Mouse (Mus musculus) hindbrain, embryonic 13.5 days (tissue): ENCODE results near the gene Cav1. TPM values are rescaled to one million over a fixed set of nuclear protein-coding genes. Genes with fewer than 3 reads are reported as not detected.

ENCODE experiments used
- ATAC-seq: fragments of 200-750 bp; cut with Nextera tagmentation; 2 replicates; pipeline ENCODE4 v1.8.0; 2017; ENCODE audit warnings: moderate TSS enrichment; ENCODE audit not compliant: low FRiP score
- H3K27ac ChIP-seq: fragments of 300-500 bp; sonication (generic); 2 replicates; pipeline ENCODE4 v1.5.1; 2015; ENCODE audit warnings: inconsistent platforms, mild to moderate bottlenecking, moderate library complexity
- H3K27me3 ChIP-seq: fragments of 300-500 bp; sonication (generic); 2 replicates; pipeline ENCODE4 v1.6.1; 2015; ENCODE audit warnings: mild to moderate bottlenecking, inconsistent platforms
- H3K36me3 ChIP-seq: fragments of 300-500 bp; sonication (generic); 2 replicates; pipeline ENCODE4 v1.6.1; 2015; ENCODE audit warnings: mild to moderate bottlenecking, inconsistent platforms
- H3K4me1 ChIP-seq: fragments of 300-500 bp; sonication (generic); replicated peaks from 2 replicates; pipeline ENCODE4 v1.6.1; 2015; ENCODE audit warnings: inconsistent platforms
- H3K4me2 ChIP-seq: fragments of 300-500 bp; sonication (generic); 2 replicates; pipeline ENCODE4 v1.6.1; 2015; ENCODE audit warnings: inconsistent platforms, mild to moderate bottlenecking, moderate library complexity
- H3K4me3 ChIP-seq: fragments of 300-500 bp; sonication (generic); 2 replicates; pipeline ENCODE4 v1.5.1; 2015; ENCODE audit warnings: mild to moderate bottlenecking, inconsistent platforms
- H3K9ac ChIP-seq: fragments of 300-500 bp; sonication (generic); 2 replicates; pipeline ENCODE4 v1.6.1; 2015; ENCODE audit warnings: mild to moderate bottlenecking, inconsistent platforms
- H3K9me3 ChIP-seq: fragments of 300-500 bp; sonication (generic); 2 replicates; pipeline ENCODE4 v1.6.1; 2016; ENCODE audit warnings: inconsistent platforms
- WGBS: fragments of 180-500 bp; shearing (Covaris S2); methylation state at CpG from one replicate; pipeline ENCODE4 v1.1.7; 2015; 5-methylcytosine and 5-hydroxymethylcytosine counted together
- polyA plus RNA-seq: library from polyadenylated mRNA; unstranded; fragments of >200 nt; fragmentation: Nextera tagmentation; extraction: Ambion mirVana; gene quantifications from 2 replicates; pipeline ENCODE4 v1.2.1, GENCODE M21; 2015

Cav1 gene
- polyA plus RNA-seq, 1 experiment from 2014 or later: 19.6 TPM

- Histone ChIP-seq H3K4me3 (no peak overlapping the region), H3K27me3 (no peaks in the 10 kb centered on the region), H3K4me2 (no peak overlapping the region), H3K4me1 (no peaks in the 10 kb centered on the region), H3K9ac (no peak overlapping the region), H3K27ac (no peak overlapping the region), H3K9me3 (no peaks in the 10 kb centered on the region), H3K36me3 (no peaks in the 10 kb centered on the region)
- ATAC-seq: 0 out of 2 replicates have a peak, but pooled peaks have one; percentile 21
- 80% methylated on average over 2 of the region's 2 CpGs for WGBS
These were observed 82.0 kb downstream of the Cav1 start for GRCm38 (mm10) chr6:17387991-17388710.

Other genes with a start within 250 kb of the Cav1 start
- 55.7 and 56.8 TPM in 2 replicates for gene Tes, start 241.2 kb upstream of the Cav1 start, polyA plus RNA-seq
- gene Cav2, start 25.1 kb upstream of the Cav1 start, polyA plus RNA-seq: 11.3 and 11.5 TPM in 2 replicates
- 1.7 and 1.9 TPM in 2 replicates for gene Met, start 157.5 kb downstream of the Cav1 start, polyA plus RNA-seq